8 mouse cellular contexts compared by ENCODE assay signal in the genomic region with DNA sequence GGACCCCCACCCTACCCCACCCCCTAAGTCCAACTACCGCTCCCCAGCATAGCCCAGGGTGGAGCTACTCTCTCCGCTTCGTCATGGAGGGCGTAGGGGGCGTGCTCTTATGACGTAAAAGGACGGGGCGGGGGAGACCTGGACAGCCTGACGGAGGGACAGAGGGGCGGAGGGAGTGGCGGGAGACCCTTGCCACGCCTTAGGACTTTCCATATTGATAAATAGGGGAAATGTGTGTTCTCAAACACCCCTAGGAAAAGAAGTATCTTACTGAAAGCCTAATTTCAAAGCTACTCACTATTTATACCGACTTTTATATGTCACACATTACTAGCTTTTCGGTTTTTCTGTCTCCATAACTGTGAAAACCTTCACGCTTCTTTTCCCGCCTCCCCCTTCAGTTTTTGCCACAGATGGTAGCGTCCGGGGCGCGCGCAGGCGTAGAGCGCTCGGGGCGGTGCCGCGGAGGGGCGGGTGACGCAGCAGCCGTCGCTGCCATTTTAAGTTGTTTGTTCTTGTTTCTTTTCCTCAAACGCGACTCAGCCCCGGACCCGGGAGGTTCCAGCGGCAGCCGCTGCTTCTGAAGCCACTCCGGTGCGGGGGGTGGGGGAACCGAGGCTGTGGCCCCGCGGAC. TPM values are rescaled to one million over a fixed set of nuclear protein-coding genes. Genes with fewer than 3 reads are reported as not detected.
DNase-seq lines count a peak whose midpoint lies in the region; ATAC-seq lines count a peak whose summit lies in the region.

No protein-coding gene starts in this region.

- ATAC-seq in CD4-positive, CD25-positive, alpha-beta regulatory T cell, adult 4 months = peak; percentile 89
- ATAC-seq in heart, embryonic 16.5 days (replicated peaks; ENCODE audit: extremely low read depth, insufficient read depth, low FRiP score) = peak; percentile 97
- peak; percentile 94 for ATAC-seq in liver, embryonic 15.5 days (ENCODE audit: insufficient read depth)
- ATAC-seq in neural tube, embryonic 12.5 days (ENCODE audit: low FRiP score, low read depth) = peak; percentile 97

- peaks cover 18% of the 10 kb centered on the region for H3K36me3 ChIP-seq in forebrain, embryonic 10.5 days (replicated peaks)
- H3K36me3 ChIP-seq in heart, embryonic 16.5 days (ENCODE audit: control insufficient read depth, insufficient read depth) = 0 out of 2 replicates have a peak, but pooled peaks cover 1% of the 10 kb centered on the region
- H3K36me3 ChIP-seq in liver, embryonic 15.5 days (replicated peaks) = peaks cover 10% of the 10 kb centered on the region
- peaks cover 8% of the 10 kb centered on the region for H3K36me3 ChIP-seq in neural tube, embryonic 12.5 days

- H3K9me3 ChIP-seq in forebrain, embryonic 10.5 days = no peaks in the 10 kb centered on the region
- H3K9me3 ChIP-seq in heart, embryonic 16.5 days (replicated peaks; ENCODE audit: control insufficient read depth, low read length) = no peaks in the 10 kb centered on the region
- no peaks in the 10 kb centered on the region for H3K9me3 ChIP-seq in liver, embryonic 15.5 days (replicated peaks)
- H3K9me3 ChIP-seq in neural tube, embryonic 12.5 days = no peaks in the 10 kb centered on the region

- H3K4me1 ChIP-seq in forebrain, embryonic 10.5 days = peaks cover 37% of the 10 kb centered on the region
- H3K4me1 ChIP-seq in heart, embryonic 16.5 days (ENCODE audit: control insufficient read depth, insufficient read depth, low read length) = peaks cover 13% of the 10 kb centered on the region
- H3K4me1 ChIP-seq in liver, embryonic 15.5 days (replicated peaks) = peaks cover 27% of the 10 kb centered on the region
- H3K4me1 ChIP-seq in neural tube, embryonic 12.5 days = peaks cover 17% of the 10 kb centered on the region

- under 1% methylated on average over 42 of the region's 42 CpGs for WGBS in forebrain, embryonic 10.5 days
- whole genome bisulfite sequencing in heart, embryonic 16.5 days = under 1% methylated on average over 42 of the region's 42 CpGs
- under 1% methylated on average over 42 of the region's 42 CpGs for WGBS in liver, embryonic 15.5 days (ENCODE audit: insufficient replicate concordance)
- under 1% methylated on average over 42 of the region's 42 CpGs for WGBS in neural tube, embryonic 12.5 days

- DNase-seq in c-Kit-negative CD71-positive TER-119-positive erythroid progenitor cells, embryonic 14.5 days (ENCODE audit: low read depth, low spot score) = peak; percentile 95
- peak; percentile 98 for DNase-seq in forebrain, embryonic 10.5 days (ENCODE audit: extremely low spot score, low spot score)
- peak; percentile 98 to 99 for DNase-seq in kidney, postnatal 36 days
- peak; percentile 97 for DNase-seq in telencephalon, adult 2 months (ENCODE audit: low read depth, low spot score)

- peak overlapping the region; percentile 99 for H3K9ac ChIP-seq in heart, embryonic 16.5 days (ENCODE audit: low read length)
- peak overlapping the region; percentile 100 for H3K9ac ChIP-seq in liver, embryonic 15.5 days
- peak overlapping the region; percentile 95 for H3K9ac ChIP-seq in neural tube, embryonic 12.5 days

- H3K4me2 ChIP-seq in heart, embryonic 16.5 days (ENCODE audit: low read depth, low read length) = peak overlapping the region; percentile 91
- H3K4me2 ChIP-seq in liver, embryonic 15.5 days = peak overlapping the region; percentile 89
- peak overlapping the region; percentile 79 for H3K4me2 ChIP-seq in neural tube, embryonic 12.5 days (replicated peaks)

- peak overlapping the region; percentile 98 for H3K27ac ChIP-seq in forebrain, embryonic 10.5 days
- peak overlapping the region; percentile 100 for H3K27ac ChIP-seq in heart, embryonic 16.5 days (ENCODE audit: low read length)
- peak overlapping the region; percentile 100 for H3K27ac ChIP-seq in liver, embryonic 15.5 days (replicated peaks)
- H3K27ac ChIP-seq in neural tube, embryonic 12.5 days = peak overlapping the region; percentile 97

- no peaks in the 10 kb centered on the region for H3K27me3 ChIP-seq in forebrain, embryonic 10.5 days (ENCODE audit: poor library complexity, severe bottlenecking)
- no peaks in the 10 kb centered on the region for H3K27me3 ChIP-seq in heart, embryonic 16.5 days (ENCODE audit: control insufficient read depth, insufficient read depth, low read length)
- H3K27me3 ChIP-seq in liver, embryonic 15.5 days = no peaks in the 10 kb centered on the region
- no peaks in the 10 kb centered on the region for H3K27me3 ChIP-seq in neural tube, embryonic 12.5 days (replicated peaks)

- peak overlapping the region; percentile 99 for H3K4me3 ChIP-seq in forebrain, embryonic 10.5 days
- H3K4me3 ChIP-seq in heart, embryonic 16.5 days (ENCODE audit: low read length) = peak overlapping the region; percentile 93
- peak overlapping the region; percentile 94 for H3K4me3 ChIP-seq in liver, embryonic 15.5 days (replicated peaks)
- peak overlapping the region; percentile 97 for H3K4me3 ChIP-seq in neural tube, embryonic 12.5 days

RNA-seq across cellular contexts. Expression of gene BC005537, which starts 0.7 kb away (rescaled TPM):
- polyA plus RNA-seq in CD4-positive, CD25-positive, alpha-beta regulatory T cell, adult 4 months (2017; shearing (Covaris generic)) = 10 to 100 TPM; 24.0 to 51.6 TPM
- polyA plus RNA-seq in forebrain, embryonic 10.5 days (2016; fragmentation: Nextera tagmentation; extraction: Ambion mirVana) = 11.4 TPM in 2 replicates
- polyA plus RNA-seq in heart, embryonic 16.5 days (2015; fragmentation: Nextera tagmentation; extraction: Ambion mirVana) = 12.6 and 13.5 TPM in 2 replicates
- polyA plus RNA-seq in liver, embryonic 15.5 days (2015; fragmentation: Nextera tagmentation; extraction: Ambion mirVana) = 8.3 and 11.3 TPM in 2 replicates
- polyA plus RNA-seq in neural tube, embryonic 12.5 days (2016; fragmentation: Nextera tagmentation; extraction: Ambion mirVana) = 21.4 and 24.1 TPM in 2 replicates

RNA-seq across cellular contexts. Expression of gene Acot13, which starts 30.5 kb away (rescaled TPM):
- 10 to 100 TPM; 59.1 to 69.9 TPM for polyA plus RNA-seq in CD4-positive, CD25-positive, alpha-beta regulatory T cell, adult 4 months (2017; shearing (Covaris generic))
- 61.7 TPM in 2 replicates for polyA plus RNA-seq in forebrain, embryonic 10.5 days (2016; fragmentation: Nextera tagmentation; extraction: Ambion mirVana)
- polyA plus RNA-seq in heart, embryonic 16.5 days (2015; fragmentation: Nextera tagmentation; extraction: Ambion mirVana) = 326 and 343 TPM in 2 replicates
- polyA plus RNA-seq in liver, embryonic 15.5 days (2015; fragmentation: Nextera tagmentation; extraction: Ambion mirVana) = 50.0 and 55.1 TPM in 2 replicates
- polyA plus RNA-seq in neural tube, embryonic 12.5 days (2016; fragmentation: Nextera tagmentation; extraction: Ambion mirVana) = 43.4 and 44.3 TPM in 2 replicates

RNA-seq across cellular contexts. Expression of gene Tdp2, which starts 30.7 kb away (rescaled TPM):
- polyA plus RNA-seq in CD4-positive, CD25-positive, alpha-beta regulatory T cell, adult 4 months (2017; shearing (Covaris generic)) = 10 to 100 TPM; 17.6 to 19.8 TPM
- 80.2 and 82.4 TPM in 2 replicates for polyA plus RNA-seq in forebrain, embryonic 10.5 days (2016; fragmentation: Nextera tagmentation; extraction: Ambion mirVana)
- polyA plus RNA-seq in heart, embryonic 16.5 days (2015; fragmentation: Nextera tagmentation; extraction: Ambion mirVana) = 31.4 and 33.7 TPM in 2 replicates
- 20.4 and 23.2 TPM in 2 replicates for polyA plus RNA-seq in liver, embryonic 15.5 days (2015; fragmentation: Nextera tagmentation; extraction: Ambion mirVana)
- polyA plus RNA-seq in neural tube, embryonic 12.5 days (2016; fragmentation: Nextera tagmentation; extraction: Ambion mirVana) = 60.9 and 61.5 TPM in 2 replicates

RNA-seq across cellular contexts. Expression of gene Gmnn, which starts 39.1 kb away (rescaled TPM):
- polyA plus RNA-seq in CD4-positive, CD25-positive, alpha-beta regulatory T cell, adult 4 months (2017; shearing (Covaris generic)) = 10 to 100 TPM; 26.7 to 30.0 TPM
- 208 TPM in 2 replicates for polyA plus RNA-seq in forebrain, embryonic 10.5 days (2016; fragmentation: Nextera tagmentation; extraction: Ambion mirVana)
- polyA plus RNA-seq in heart, embryonic 16.5 days (2015; fragmentation: Nextera tagmentation; extraction: Ambion mirVana) = 108 and 118 TPM in 2 replicates
- 95.4 and 113 TPM in 2 replicates for polyA plus RNA-seq in liver, embryonic 15.5 days (2015; fragmentation: Nextera tagmentation; extraction: Ambion mirVana)
- polyA plus RNA-seq in neural tube, embryonic 12.5 days (2016; fragmentation: Nextera tagmentation; extraction: Ambion mirVana) = 66.3 and 69.1 TPM in 2 replicates

RNA-seq across cellular contexts. Expression of gene D130043K22Rik, which starts 44.1 kb away (rescaled TPM):
- 1 to 10 TPM in 1 of 2 experiments, under 1 TPM in 1; 0.19 to 1.7 TPM for polyA plus RNA-seq in CD4-positive, CD25-positive, alpha-beta regulatory T cell, adult 4 months (2017; shearing (Covaris generic))
- 0.17 and 0.43 TPM in 2 replicates for polyA plus RNA-seq in forebrain, embryonic 10.5 days (2016; fragmentation: Nextera tagmentation; extraction: Ambion mirVana)
- polyA plus RNA-seq in heart, embryonic 16.5 days (2015; fragmentation: Nextera tagmentation; extraction: Ambion mirVana) = 0.10 TPM in 1 of 2 replicates, not detected in the other
- polyA plus RNA-seq in liver, embryonic 15.5 days (2015; fragmentation: Nextera tagmentation; extraction: Ambion mirVana) = 0.13 and 0.15 TPM in 2 replicates
- polyA plus RNA-seq in neural tube, embryonic 12.5 days (2016; fragmentation: Nextera tagmentation; extraction: Ambion mirVana) = 1.9 and 2.4 TPM in 2 replicates

Comparison
In these comparisons a context has a peak if more than half of its experiments do, and no peak if none do; other contexts are left out.
1. Peak in every context shown above with its lines: DNase-seq, ATAC-seq, H3K4me3 ChIP-seq and H3K27ac ChIP-seq.